Mouse (Mus musculus) urinary bladder, postnatal 4 days (tissue): ENCODE data around the gene Tmem109.
A peak's percentile ranks its signal among the peaks of the same experiment; 100 is the strongest.

Source experiments
- DNase-seq, 2 experiments: peaks; one replicate each; pipeline ENCODE4 v3.0.0; 2021 to 2022; ENCODE audit warnings: low spot score in 2 of 2

Tmem109 gene

DNA sequence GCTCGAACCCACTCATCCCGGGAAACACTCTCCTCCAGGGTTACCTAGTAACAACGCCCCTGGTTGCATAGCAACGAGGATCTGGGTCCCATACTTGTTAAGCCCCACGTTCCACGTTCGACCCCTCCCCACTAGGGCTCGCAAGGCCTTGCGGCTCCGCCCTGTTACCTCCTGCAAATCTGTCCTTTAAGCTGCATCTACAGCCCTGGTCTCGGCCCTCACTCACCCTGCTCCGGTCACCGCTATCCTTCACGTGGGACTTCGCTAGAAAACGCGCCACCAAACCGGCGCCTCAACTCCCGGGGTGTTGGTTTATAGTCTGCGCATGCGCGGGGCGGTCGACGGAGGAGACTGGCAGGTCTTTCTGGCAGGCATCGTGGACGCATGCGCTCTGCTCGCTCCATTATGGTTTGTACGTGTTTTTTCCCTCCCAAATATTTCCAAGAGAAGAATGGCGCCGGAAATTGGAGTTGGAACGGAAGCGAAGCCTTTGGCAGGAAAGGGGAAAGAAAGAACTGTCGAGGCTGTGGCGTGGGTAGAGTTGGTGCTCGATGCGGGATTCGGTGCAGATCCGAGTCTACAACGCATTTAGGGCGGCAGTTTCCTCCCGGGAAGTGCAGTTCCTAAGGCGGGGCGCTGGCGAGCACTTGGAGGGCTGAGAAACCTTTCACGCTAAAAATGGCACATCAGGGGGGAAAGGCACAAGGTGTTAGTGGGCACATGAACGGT lies at the start of gene Tmem109:
TSS of gene Tmem109 (minus strand) at position 576 of the 729 bp plus-strand sequence.
- DNase-seq, result peak; percentile 90 to 94

DNA sequence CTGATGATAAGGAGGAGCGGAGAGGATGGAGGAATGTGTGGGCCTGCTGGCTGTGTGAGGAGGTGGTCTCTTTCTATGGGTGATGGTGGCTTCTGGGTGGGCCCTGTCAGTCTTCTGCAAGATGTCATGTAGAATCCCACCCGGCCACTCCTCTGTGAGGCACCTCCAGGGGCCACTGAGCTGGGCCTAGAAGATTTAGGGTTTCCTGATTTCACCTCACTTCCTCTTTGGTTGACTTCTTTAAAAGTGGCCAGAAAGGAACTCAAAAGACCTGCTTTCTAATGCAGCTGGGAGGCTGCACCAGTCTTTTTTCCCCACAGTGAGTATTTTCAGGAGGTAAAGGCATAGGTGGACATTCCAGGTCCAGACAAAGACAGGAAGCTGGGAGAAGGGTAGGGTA lies 48.8 kb upstream of the Tmem109 start:
- no peak for DNase-seq

GRCm38 (mm10) chr19:10926666-10927065 lies 44.9 kb upstream of the Tmem109 start:
- DNase-seq, result no peak

DNA sequence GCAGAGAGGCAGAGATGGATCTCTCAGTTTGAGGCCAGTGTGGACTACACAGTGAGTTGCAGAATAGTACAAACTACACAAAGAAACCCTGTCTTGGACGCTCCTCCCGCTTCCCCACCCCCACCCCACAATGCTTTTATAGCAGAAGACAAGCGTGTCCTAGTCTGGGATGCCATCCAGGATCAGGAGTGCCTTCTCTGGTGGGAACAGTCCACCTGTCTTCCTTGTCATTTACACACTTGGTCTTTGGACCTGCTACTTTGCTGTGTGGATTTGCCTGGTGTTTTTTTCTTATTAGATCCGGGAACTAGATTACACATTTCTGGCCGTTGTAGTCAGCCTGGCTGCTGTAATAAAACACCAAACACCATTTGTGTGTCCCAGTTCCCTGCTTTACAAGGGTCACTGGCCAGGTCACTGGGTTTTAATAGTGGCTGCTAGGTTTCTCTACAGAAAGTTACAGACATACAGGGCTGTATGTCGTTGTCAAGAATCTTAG lies 44.4 kb upstream of the Tmem109 start:
- no peak for DNase-seq

DNA sequence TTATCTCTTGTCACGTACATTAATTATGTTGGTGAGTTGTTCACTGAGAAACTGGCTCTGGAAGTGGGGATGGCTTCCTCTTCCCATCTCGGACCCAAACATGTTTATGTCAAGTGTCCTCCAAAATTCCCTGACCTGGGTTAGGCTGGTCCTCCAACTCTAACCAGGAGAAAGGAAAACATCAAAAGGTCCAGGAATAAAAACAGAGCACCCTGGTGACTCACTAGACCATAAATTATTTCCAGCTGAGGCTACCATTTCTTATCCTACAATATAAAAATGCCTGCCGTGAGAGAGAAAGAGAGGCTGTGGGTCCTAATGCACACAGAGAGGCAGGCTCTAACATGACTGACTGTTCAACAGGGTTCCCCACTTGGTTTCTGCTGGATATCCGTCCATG lies 42.4 kb upstream of the Tmem109 start:
- no peak for DNase-seq

DNA sequence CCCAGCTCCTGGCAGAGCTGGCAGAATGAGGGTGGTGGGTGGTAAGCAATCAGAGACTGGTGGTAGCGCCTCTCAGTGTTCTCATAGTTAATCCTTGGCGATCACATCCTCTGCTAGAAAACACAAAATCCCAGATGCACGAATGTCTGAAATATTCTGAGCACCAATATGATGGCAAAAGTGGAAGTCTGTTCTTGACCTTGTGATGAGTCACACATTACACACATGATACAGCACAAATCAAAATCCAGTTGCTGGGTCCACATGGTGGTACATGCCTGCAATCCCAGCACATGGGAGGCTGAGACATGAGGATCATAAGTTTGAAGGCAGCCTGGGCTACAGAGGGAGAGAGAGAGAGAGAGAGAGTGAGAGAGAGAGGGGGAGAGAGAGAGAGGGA lies 39.3 kb upstream of the Tmem109 start:
- no peak for DNase-seq

GRCm38 (mm10) chr19:10920532-10920931 lies 38.7 kb upstream of the Tmem109 start, which contains the start of gene Zp1:
Gene Zp1 (minus strand): TSS chr19:10920632.
- DNase-seq, result no peak

- DNase-seq, result no peak
Observed at GRCm38 (mm10) chr19:10918321-10918991, 36.7 kb upstream of the Tmem109 start.

GRCm38 (mm10) chr19:10916506-10916905 lies 34.7 kb upstream of the Tmem109 start:
- DNase-seq, result no peak

DNA sequence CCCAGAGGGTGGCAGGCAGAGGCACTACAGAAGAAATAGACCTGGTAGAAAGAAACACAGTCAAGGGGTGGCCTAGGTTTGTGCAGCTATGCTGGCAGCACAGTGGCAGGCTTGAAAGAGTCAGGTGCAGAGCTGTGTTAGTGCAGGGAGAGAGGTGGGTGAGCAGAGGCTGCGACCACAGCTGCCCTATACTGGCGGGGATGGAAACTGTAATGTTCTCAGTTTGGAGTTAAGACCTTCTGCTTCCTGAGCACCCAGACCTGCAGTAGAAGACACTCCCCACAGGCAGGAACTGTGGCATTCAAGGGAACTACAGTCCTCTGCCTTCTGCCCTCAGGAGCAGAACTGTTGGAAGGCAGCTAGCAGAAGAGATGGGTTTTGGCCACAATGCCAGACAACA lies 33.1 kb upstream of the Tmem109 start:
- no peak for DNase-seq

GRCm38 (mm10) chr19:10914291-10914690 lies 32.5 kb upstream of the Tmem109 start:
- DNase-seq, result no peak

DNA sequence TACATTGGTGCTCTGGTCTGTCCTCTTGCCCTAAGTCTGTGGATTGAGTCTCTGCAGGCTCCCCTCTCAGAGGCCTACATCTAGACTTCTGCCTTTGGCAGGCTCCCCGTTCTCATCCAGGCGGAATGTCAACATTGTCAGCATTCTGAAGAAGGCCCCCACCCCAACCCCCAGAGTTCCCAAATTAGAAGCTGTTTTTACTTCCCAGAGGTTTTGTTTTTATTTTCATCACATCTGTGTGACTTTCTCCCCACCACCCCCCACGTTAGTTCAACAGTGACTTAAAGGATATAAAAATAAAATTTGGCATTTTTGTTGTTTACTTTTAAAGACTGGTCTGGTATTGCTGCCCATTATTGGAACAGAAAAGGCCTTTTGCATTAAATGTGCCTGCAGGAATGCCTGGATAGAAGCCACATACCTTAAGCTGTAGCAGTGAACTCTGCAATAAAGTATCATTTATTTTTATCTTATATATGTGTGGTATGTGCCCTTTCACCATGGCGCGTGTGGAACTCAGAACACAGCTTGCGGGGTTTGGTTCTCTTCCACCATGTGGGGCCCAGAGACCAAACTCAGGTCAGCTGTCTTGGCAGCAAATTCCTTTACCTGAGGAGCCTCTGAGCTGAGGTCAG lies 27.4 kb upstream of the Tmem109 start:
- DNase-seq, result no peak

- DNase-seq, result peak; percentile 42 to 66
Observed at GRCm38 (mm10) chr19:10907891-10908290, 26.1 kb upstream of the Tmem109 start.

- no peak for DNase-seq
Observed at GRCm38 (mm10) chr19:10905728-10906000, 23.9 kb upstream of the Tmem109 start.

DNA sequence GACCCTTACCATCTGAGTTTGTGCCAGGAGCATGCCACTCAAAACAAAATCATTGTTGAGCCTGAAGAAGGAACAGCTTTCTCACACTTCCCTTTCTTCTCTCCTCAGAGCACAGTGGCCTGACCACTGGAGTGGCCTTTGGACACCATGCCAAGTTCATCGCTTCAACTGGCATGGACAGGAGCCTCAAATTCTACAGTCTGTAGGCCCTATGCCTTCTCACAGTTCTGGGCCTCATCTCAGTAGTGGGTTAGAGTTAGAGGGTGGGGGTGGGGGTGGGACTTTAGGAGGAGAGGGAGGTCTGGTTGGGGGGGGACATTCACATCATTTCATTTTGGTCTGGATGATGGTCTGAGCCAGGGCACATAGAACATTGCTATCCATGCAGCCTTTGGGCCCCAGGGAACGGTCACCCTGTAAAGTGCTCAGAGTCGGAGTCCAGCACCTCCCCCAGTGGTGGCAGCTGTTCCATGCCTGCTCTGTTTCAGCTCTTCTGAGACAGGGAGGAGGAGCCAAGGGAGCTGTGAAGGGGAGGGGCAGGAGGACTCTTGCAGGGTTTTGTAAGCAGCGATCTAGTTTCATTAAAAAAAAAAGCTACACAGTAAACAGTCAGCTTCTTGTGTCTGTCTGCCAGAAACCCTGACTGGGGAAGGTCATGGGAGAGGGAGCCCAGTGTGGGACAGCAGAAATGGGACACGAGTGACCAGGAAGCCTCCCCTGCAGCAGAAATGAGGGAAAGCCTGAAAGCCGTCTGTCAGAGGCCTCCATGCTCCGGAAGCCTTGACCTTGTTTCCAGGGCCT lies 23.3 kb upstream of the Tmem109 start:
- peak; percentile 70 to 72 for DNase-seq

DNA sequence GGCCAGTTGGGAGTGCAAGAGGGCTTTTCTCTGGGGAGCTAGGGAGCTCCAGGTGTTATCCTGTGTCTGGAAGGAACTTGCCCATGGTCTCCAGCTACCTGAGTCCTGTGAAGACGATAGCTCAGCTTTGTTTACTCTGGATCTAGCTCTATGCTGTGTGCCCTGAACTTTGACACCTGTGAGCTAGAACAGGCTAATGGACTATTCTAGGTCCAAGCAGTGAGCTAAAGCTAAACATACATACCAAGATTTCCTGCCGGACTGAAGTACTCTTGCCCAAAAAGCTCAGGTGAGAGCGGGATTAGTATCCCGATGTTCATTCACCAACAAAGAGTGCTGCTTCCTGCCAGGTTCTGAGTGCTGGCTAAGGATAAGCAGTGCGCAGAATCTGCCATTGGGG lies 22.7 kb upstream of the Tmem109 start:
- DNase-seq, result no peak

GRCm38 (mm10) chr19:10901046-10901445 lies 19.2 kb upstream of the Tmem109 start:
- DNase-seq, result no peak

DNA sequence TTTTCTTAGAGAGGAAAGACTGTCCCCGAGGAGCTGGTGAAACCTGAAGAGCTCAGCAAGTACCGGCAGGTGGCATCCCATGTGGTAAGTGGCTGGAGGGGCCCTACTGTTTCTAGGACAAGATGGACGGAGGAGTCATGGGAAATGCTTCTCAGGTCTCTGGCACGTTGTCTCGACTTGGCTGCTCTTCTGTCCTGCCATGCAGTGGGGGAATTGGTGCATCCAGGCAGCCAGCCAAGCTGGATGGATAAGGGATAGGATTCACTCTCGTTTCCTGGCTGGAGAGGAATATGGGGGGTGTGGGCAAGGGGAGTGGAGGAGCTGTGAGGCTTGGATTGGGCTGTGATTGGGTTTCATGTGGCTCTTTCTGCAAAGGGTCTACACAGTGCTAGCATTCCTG lies 18.5 kb upstream of the Tmem109 start:
- no peak for DNase-seq

DNA sequence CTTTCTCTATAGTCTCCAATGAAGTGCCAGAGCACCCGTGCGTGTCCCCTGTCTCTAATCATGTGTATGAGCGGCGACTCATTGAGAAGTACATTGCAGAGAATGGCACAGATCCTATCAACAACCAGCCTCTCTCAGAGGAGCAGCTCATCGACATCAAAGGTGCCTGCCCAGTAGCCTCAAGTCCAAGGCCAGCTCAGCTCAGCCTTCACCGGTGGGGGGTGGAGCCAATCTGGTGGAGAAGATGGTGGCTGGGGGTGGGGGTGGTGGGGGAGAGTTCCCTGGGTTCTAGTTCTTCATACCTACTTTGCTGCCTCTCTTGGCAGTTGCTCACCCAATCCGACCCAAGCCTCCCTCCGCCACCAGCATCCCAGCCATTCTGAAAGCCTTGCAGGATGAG lies 15.7 kb upstream of the Tmem109 start:
- no peak for DNase-seq

DNA sequence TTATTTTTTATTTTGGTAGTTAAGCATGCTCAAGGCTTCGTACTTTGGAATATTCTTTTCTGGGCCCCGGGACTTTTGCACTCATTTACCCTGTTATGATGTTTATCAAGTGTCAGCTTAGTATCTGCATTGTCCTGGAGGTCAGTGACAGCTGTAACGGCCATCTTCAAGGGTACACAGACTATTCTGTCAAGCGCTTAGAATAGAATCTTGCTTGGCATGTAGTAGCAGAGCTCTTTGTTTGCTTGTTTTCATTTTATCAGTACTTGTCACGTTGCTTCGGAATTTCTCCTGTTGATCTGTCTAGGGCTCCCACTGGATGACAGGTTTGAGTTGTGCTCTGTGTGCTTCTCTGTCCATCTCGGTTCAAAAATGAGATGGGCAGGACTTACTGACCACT lies 15.0 kb upstream of the Tmem109 start:
- DNase-seq, result no peak

GRCm38 (mm10) chr19:10895708-10896107 lies 13.9 kb upstream of the Tmem109 start:
- no peak for DNase-seq

DNA sequence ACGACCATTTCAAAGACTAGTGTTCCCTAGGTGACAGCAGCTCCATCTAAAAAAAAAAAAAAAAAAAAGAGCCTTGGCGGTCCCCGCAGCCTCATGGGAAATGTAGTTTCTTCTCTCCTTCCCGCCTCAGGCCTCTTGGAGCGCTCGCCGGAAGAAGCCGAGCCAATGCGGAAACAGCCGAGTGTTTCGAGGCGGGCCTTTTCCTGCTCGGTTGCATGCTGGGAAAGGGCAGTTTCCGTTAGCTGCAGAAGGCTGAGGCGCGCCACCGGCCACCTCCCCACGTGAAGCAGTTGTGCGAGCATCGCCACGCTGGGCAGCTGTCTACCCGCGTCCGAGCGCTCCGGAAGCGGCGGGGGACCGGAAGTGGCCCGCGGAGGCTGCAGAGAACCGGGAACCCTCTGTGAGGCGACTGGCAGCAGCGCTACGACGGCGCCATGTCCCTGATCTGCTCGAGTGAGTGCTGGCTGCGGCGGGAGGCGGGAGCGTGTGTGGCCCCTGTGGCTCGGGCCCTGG lies 13.3 kb upstream of the Tmem109 start, which contains the start of gene Prpf19:
TSS of gene Prpf19 (plus strand) at position 216 of the 513 bp plus-strand sequence.
- DNase-seq, result peak; percentile 95 to 97
